Mouse (Mus musculus): ENCODE data around the gene Nanos1.

Gene Nanos1

GRCm38 (mm10) chr19:60755438-60756191, at the start of gene Nanos1:
TSS of gene Nanos1 (plus strand) at chr19:60755987.
- DNase-seq (ENCODE audit: low read depth, low spot score), result peak; percentile 96

- DNase-seq (ENCODE audit: low read depth, low spot score), result no peak
These were observed 46.4 kb upstream of the Nanos1 start for GRCm38 (mm10) chr19:60709193-60709900.

- DNase-seq (ENCODE audit: low read depth, low spot score), result no peak
These were observed 45.6 kb upstream of the Nanos1 start for GRCm38 (mm10) chr19:60710196-60710595.

DNA sequence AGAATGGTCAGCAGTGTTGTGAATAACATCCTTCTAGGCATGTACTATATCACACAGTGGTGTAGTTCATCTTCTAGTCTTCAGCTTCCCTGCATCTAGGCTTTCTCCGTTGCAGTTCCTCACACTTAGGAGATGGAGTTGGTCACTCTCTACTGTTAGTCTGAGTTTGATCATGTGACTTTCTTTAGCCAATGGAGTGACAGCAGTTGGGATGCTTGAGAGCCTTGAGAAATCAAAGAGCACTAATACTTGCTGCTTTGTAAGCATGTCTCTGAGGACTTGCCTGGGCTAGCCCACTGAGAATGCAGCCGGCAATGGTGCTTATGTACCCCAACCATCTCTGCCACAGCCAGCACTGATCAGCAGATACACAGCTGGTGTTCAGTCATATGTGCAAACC, 43.2 kb upstream of the Nanos1 start:
- DNase-seq (ENCODE audit: low read depth, low spot score), result no peak

DNA sequence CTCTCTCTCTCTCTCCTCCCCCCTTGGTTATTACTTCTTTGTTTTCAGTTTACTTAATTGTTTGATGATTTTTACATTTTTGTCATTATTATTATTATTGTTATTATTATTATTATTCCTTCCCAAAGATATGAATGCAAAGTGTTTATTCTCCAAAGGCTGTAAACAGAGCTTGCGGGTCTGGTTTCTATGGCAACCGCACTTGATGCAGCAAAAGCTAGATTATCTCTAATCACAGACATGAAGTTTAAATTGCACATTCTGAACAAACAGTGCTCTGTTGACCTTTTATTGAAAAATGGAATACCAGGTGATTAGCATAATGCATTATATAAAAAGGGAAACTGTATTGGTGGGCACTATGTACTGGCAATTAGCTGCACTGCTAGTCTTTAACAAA, 39.4 kb upstream of the Nanos1 start:
- peak; percentile 16 for DNase-seq (ENCODE audit: low read depth, low spot score)

- peak; percentile 69 for DNase-seq (ENCODE audit: low read depth, low spot score)
These were observed 25.4 kb upstream of the Nanos1 start for GRCm38 (mm10) chr19:60730281-60730852.

GRCm38 (mm10) chr19:60731299-60731698, 24.5 kb upstream of the Nanos1 start:
- no peak for DNase-seq (ENCODE audit: low read depth, low spot score)

DNA sequence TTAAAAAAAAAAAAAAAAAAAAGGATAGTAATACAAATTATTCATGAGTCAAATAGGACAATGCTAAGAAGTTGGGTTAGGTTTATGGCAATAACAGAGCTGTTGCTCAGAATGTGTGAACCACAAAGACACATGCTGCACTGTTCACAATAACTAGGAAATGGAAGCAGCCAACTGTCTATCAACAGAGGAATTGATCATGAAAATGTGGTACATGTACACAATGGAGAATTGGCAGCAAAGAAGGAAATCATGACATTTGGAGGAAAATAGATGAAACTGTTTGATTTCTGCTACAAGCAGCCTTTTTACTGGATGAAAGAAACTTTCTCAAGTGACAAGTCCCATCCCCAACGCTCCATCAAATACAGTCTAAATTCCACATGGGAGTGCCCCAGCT, 23.8 kb upstream of the Nanos1 start:
- no peak for DNase-seq (ENCODE audit: low read depth, low spot score)

DNA sequence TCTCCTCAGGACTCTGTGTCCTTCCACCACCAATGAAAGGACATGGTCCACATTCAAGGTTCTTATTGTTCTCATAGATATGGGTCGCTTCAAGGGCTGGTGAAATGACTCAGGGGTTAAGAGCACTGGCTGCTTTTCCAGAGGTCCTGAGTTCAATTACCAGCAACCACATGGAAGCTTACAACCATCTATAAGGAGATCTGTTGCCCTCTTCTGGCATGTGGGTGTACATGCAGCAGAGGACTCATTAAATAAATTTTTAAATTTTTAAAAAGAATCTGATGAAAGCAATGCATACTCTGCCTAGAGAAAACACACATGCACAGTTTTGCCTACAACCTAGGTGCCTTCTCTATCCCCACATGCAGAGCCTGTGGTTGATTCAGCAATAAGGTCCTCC, 15.2 kb upstream of the Nanos1 start:
- DNase-seq (ENCODE audit: low read depth, low spot score), result no peak

DNA sequence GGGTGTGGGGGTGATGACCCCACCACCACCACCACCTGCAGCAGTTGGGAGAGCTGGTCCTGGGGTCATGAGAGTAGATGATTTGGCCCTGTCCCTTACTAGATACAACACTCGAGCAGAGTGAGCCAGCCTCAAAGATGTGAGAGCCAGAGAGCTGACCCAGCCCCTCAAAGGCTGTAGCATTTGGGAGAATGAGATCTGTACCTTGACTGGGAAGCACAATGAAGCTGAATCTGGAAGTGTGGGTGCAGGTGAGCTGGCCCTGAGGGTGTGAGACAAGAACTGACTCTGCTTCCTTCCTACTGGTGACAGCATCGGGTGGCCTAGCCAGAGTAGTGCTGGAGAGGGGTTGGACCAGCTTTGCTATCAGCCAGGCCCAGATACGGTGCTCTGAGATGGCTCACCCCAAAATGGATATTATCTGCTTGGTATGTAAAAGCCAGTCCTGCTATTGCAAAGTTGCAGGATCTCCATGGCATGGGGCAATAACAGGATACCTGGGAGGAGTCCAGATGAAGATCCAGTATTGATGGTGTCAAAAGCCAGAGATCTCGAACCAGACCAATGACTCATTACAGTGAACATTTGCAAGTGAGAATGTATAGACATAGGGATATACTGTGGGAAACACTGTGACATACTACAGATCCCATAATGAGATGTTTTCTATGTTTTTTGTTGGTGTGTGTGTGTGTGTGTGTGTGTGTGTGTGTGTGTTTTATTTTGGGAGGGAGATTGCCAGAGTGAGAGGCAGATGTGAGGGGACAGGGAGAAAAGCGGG, 11.8 kb upstream of the Nanos1 start:
- no peak for DNase-seq (ENCODE audit: low read depth, low spot score)

- no peak for DNase-seq (ENCODE audit: low read depth, low spot score)
These were observed 8.0 kb upstream of the Nanos1 start for GRCm38 (mm10) chr19:60747801-60748200.

GRCm38 (mm10) chr19:60756192-60757098, 658 bp downstream of the Nanos1 start:
- peak; percentile 78 for DNase-seq (ENCODE audit: low read depth, low spot score)

- no peak for DNase-seq (ENCODE audit: low read depth, low spot score)
These were observed 1.5 kb downstream of the Nanos1 start for GRCm38 (mm10) chr19:60757099-60757785.

DNA sequence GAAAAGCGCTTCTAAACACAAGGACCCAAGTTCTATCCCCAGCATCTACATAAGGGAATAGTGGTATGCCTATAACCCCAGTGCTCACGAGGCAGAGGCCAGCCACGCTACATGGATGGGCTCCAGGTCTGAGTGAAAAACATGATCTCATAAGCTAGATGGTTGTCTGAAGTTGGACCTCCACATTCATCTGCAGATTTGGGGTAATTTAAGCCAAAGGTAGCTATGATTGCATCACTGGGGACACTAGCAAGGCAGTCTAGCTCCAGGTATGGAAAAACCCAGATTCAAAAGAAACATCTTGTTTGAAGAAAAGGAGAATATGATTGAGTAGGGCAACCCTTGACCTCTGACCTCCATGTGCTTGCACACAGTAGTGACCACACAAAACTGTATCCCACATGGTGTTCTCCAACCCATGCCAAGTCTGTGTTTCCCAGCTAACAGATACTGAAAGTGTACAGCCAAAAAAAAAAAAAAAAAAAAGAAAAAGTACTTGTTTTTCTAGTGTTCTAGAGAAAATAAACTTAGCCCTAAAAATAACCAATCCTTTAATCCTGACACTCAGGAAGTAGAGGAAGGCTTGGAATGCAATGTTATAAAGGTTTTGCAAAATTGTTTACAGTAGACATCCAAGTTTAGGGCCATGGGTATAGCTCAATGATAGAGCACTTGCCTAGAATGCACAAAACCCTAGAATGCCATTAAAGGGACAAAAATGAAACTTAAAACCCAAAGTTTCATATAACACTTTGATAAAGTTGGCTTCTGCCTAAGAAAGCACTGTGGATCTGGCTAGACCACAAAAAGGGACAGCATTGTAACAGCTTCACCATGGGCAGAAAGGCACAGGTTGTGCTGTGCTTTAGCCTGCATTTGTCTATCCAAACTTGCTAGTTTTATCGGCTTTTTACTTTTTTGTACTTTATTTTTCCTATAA, 3.4 kb downstream of the Nanos1 start:
- no peak for DNase-seq (ENCODE audit: low read depth, low spot score)

DNA sequence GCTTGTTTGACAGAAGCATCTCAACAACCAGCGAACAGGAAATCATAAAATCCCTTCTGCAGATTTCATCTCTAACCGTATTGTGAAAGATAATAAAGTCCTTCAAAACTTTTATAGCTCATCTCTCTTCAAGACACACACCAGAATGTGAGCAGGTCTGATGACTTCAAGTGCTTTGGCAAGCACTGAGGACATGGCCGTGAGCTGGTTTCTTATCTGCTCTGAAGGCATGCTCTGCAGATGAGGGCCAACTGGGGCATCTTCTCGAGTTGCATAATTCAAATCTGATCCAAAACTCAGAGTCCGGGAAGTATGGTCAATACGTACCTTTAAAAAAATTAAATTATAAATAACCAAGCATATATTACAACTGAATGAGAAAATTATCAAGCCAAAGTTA, 17.6 kb downstream of the Nanos1 start:
- no peak for DNase-seq (ENCODE audit: low read depth, low spot score)

- DNase-seq (ENCODE audit: low read depth, low spot score), result no peak
These were observed 26.2 kb downstream of the Nanos1 start for GRCm38 (mm10) chr19:60782034-60782433.

- no peak for DNase-seq (ENCODE audit: low read depth, low spot score)
These were observed 28.9 kb downstream of the Nanos1 start for GRCm38 (mm10) chr19:60784712-60785111.

DNA sequence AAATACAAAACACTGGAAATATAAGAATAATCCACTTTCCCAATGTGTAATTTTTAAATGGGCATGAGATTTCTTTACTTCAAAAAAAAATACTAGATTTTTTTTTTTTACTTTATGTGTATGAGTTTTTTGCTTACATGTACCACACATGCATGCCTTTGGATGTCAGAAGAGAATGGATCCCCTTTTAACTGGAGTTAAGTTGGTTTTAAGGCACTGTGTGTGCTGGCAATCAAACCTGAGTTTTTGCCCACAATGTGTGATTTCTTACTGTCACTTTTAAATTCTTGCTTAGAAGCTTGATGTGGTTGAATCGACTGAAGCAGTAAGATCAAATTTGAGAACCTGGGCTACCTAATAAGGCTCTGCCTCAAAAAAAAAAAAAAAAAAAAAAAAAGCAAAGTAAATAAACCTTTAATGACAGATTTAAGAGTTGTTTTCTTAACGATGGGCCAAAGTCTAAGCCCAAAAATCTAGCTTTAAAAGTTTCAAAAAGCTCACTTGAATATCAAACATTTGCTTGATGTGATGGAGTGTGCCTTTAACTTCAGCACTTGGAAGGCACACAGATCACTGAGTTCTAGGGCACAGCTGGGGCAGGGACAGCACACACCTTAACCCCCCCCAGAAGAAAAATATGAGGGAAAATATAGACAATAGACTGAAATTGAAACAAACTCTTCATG, 31.8 kb downstream of the Nanos1 start:
- DNase-seq (ENCODE audit: low read depth, low spot score), result no peak

All from brain, adult 2 months (tissue).